Mouse (Mus musculus) liver, adult 2 months (tissue): ENCODE results near the gene Prickle2. TPM values are rescaled to one million over a fixed set of nuclear protein-coding genes. Genes with fewer than 3 reads are reported as not detected.
A peak's percentile ranks its signal among the peaks of the same experiment; 100 is the strongest.

Source experiments
- DNase-seq: peaks from one replicate; pipeline ENCODE4 v3.0.0-alpha.2; 2011; ENCODE audit warnings: low read depth, low spot score; ENCODE audit errors: extremely low read depth
- H3K27ac ChIP-seq: fragments of 200-500 bp; replicated peaks from 2 replicates; pipeline ENCODE4 v1.5.1; 2012; ENCODE audit warnings: low read depth, mild to moderate bottlenecking, control low read depth, inconsistent platforms, low read length; ENCODE audit not compliant: insufficient read depth
- H3K27me3 ChIP-seq: fragments of 200-500 bp; 2 replicates; pipeline ENCODE4 v1.6.1; 2012; ENCODE audit warnings: mild to moderate bottlenecking, moderate library complexity, low read length, inconsistent platforms; ENCODE audit not compliant: control insufficient read depth, insufficient read depth
- H3K36me3 ChIP-seq: fragments of 200-500 bp; 2 replicates; pipeline ENCODE4 v1.6.1; 2012; ENCODE audit warnings: low read length, inconsistent platforms; ENCODE audit not compliant: control insufficient read depth, insufficient read depth
- H3K4me1 ChIP-seq: fragments of 200-500 bp; 2 replicates; pipeline ENCODE4 v1.6.1; 2011; ENCODE audit warnings: low read length; ENCODE audit not compliant: control insufficient read depth, insufficient read depth
- H3K4me3 ChIP-seq: fragments of 200-500 bp; 2 replicates; pipeline ENCODE4 v1.5.1; 2011; ENCODE audit warnings: low read depth, mild to moderate bottlenecking, control low read depth, low read length, moderate library complexity; ENCODE audit not compliant: insufficient read depth
- H3K79me2 ChIP-seq: fragments of 200-500 bp; 2 replicates; pipeline ENCODE4 v1.6.1; 2012; ENCODE audit warnings: inconsistent platforms, mild to moderate bottlenecking, low read length, moderate library complexity; ENCODE audit not compliant: control insufficient read depth, insufficient read depth
- H3K9ac ChIP-seq: fragments of 200-500 bp; 2 replicates; pipeline ENCODE4 v1.6.1; 2012; ENCODE audit warnings: low read depth, mild to moderate bottlenecking, control low read depth, inconsistent platforms, low read length
- CTCF ChIP-seq: fragments of 200-500 bp; IDR thresholded peaks from 2 replicates; pipeline ENCODE4 v1.5.1; 2011; ENCODE audit warnings: low read depth, low read length, control low read depth
- POLR2A ChIP-seq: fragments of 200-500 bp; IDR thresholded peaks from 2 replicates; pipeline ENCODE4 v1.6.1; 2011; ENCODE audit warnings: low read length, control low read depth; ENCODE audit not compliant: insufficient read depth; ENCODE audit errors: extremely low read depth
- WGBS: fragments of 180-500 bp; shearing (Covaris S2); methylation state at CpG from one replicate; pipeline ENCODE4 v1.1.7; 2018; 5-methylcytosine and 5-hydroxymethylcytosine counted together
- polyA plus RNA-seq: library from polyadenylated mRNA; depleted of rRNA; stranded (reverse); fragments of >200 nt; gene quantifications from 2 replicates; pipeline ENCODE4 v1.2.3, GENCODE M21; 2012
- total RNA-seq: library from RNA; depleted of rRNA; stranded (reverse); fragments of >200 nt; gene quantifications from 2 replicates; pipeline ENCODE4 v1.2.3, GENCODE M21; 2014

The Prickle2 gene
- total and polyA plus RNA-seq, 2 experiments = 0.42 to 1.1 TPM

DNA sequence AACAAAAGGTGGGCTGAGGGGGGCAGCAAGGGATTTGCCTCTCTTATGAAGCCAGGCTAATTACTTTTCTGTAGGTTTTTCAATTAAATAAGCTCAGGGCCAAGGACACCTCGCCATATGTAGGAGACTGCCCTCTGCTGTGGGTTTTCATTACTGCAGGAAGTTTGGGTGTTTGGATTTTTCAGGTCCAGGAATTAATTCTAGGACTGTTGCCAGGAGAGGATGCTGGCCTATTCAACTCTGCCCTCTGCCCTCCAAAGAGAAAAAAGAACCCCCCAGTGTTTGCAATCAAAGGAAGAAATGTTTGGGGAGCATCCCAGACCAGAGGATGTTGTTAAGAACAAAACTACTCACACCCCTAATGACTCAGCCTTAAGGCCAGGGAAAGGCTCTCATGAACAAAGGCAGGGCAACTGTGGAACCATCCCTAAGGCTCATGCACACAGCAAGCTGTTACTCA, 40.4 kb downstream of the Prickle2 start:
- TF ChIP-seq POLR2A (no peak), CTCF (no peak; the same call in 1 of the 2 replicates)
- no peak overlapping the region for H3K27ac ChIP-seq
- no peaks in the 10 kb centered on the region for H3K4me1 ChIP-seq

GRCm38 (mm10) chr6:92663885-92664284, 42.1 kb downstream of the Prickle2 start:
- H3K27ac ChIP-seq = no peak overlapping the region
- H3K27me3 ChIP-seq = no peaks in the 10 kb centered on the region
- H3K4me3 ChIP-seq = no peak overlapping the region
- no peaks in the 10 kb centered on the region for H3K36me3 ChIP-seq
- TF ChIP-seq POLR2A (no peak), CTCF (no peak)
- WGBS = 95% methylated on average over 3 of the region's 3 CpGs
- no peak overlapping the region for H3K9ac ChIP-seq
- no peaks in the 10 kb centered on the region for H3K79me2 ChIP-seq
- DNase-seq = no peak
- H3K4me1 ChIP-seq = no peaks in the 10 kb centered on the region

More for the DNA sequence above, 40.4 kb downstream of the Prickle2 start:
- Histone ChIP-seq H3K79me2 (no peaks in the 10 kb centered on the region), H3K9ac (no peak overlapping the region), H3K4me3 (no peak overlapping the region), H3K36me3 (no peaks in the 10 kb centered on the region), H3K27me3 (no peaks in the 10 kb centered on the region)
- peak; percentile 44 for DNase-seq
- 0% methylated on average over 1 of the region's 1 CpGs for WGBS

DNA sequence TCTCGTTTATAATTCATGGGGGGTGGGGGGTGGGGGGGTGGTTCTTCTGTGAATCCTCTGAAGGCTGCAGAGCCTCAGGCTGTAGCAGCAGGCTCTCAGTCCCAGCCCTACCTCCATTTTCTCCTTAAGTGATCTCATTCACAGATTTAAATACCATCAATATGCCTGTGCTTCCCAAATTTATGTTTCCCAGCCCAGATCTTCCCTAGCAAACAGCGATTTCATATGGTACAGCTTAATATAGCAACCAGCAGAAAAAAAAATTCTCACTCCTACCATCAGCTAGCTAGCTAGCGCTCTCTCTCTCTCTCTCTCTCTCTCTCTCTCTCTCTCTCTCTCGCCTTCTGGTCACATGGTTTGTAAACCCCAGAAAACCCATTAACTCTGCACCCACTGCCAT, 42.5 kb downstream of the Prickle2 start:
- Histone ChIP-seq H3K79me2 (no peaks in the 10 kb centered on the region), H3K27me3 (no peaks in the 10 kb centered on the region), H3K4me1 (no peaks in the 10 kb centered on the region), H3K36me3 (no peaks in the 10 kb centered on the region), H3K27ac (no peak overlapping the region), H3K4me3 (no peak overlapping the region), H3K9ac (no peak overlapping the region)
- no peak for DNase-seq
- WGBS = 80% methylated on average over 4 of the region's 4 CpGs
- no peak for TF ChIP-seq CTCF
- TF ChIP-seq POLR2A = no peak

GRCm38 (mm10) chr6:92649063-92649462, 56.9 kb downstream of the Prickle2 start:
- Histone ChIP-seq H3K9ac (no peak overlapping the region), H3K4me3 (no peak overlapping the region), H3K79me2 (no peaks in the 10 kb centered on the region), H3K36me3 (no peaks in the 10 kb centered on the region), H3K4me1 (no peaks in the 10 kb centered on the region), H3K27me3 (0 out of 2 replicates have a peak, but pooled peaks cover 2% of the 10 kb centered on the region), H3K27ac (no peak overlapping the region)
- WGBS = 87% methylated on average over 1 of the region's 1 CpGs
- DNase-seq = no peak
- TF ChIP-seq CTCF (no peak), POLR2A (no peak)

DNA sequence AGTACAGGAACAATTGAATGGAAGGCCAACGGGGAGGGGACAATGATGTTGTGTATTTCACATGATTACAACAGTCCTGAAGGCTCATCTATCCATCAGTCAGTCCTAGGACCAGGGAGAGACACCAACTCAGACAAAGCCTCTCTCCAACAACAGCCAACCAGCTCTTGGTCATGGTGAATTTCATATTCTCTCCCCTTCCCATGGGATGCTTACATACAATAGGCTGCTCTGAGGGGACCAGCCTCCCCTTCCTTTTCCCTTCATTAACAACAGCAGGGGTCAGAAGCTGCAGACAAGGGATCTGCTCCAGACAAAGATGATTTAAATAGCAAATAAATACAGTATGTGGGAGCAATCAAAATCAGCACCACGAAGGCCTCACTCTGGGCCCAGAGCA, 57.4 kb downstream of the Prickle2 start:
- H3K9ac ChIP-seq = no peak overlapping the region
- H3K27me3 ChIP-seq = 0 out of 2 replicates have a peak, but pooled peaks cover 2% of the 10 kb centered on the region
- H3K79me2 ChIP-seq = no peaks in the 10 kb centered on the region
- no peaks in the 10 kb centered on the region for H3K4me1 ChIP-seq
- WGBS = 47% methylated on average over 2 of the region's 2 CpGs
- H3K27ac ChIP-seq = no peak overlapping the region
- no peak overlapping the region for H3K4me3 ChIP-seq
- H3K36me3 ChIP-seq = no peaks in the 10 kb centered on the region
- DNase-seq = no peak
- no peak for TF ChIP-seq POLR2A
- TF ChIP-seq CTCF = no peak

GRCm38 (mm10) chr6:92642929-92643328, 63.0 kb downstream of the Prickle2 start:
- no peak for TF ChIP-seq CTCF
- H3K79me2 ChIP-seq = no peaks in the 10 kb centered on the region
- no peaks in the 10 kb centered on the region for H3K4me1 ChIP-seq
- no peaks in the 10 kb centered on the region for H3K36me3 ChIP-seq
- 85% methylated on average over 1 of the region's 1 CpGs for WGBS
- H3K27me3 ChIP-seq = no peaks in the 10 kb centered on the region
- H3K9ac ChIP-seq = no peak overlapping the region
- H3K4me3 ChIP-seq = no peak overlapping the region
- DNase-seq = no peak
- H3K27ac ChIP-seq = no peak overlapping the region
